Mouse (Mus musculus) forebrain, embryonic 11.5 days (tissue): Measurements from ENCODE around the gene Vars2. TPM values are rescaled to one million over a fixed set of nuclear protein-coding genes. Genes with fewer than 3 reads are reported as not detected.

ENCODE experiments used
- ATAC-seq: fragments of 200-750 bp; cut with Nextera tagmentation; replicated peaks from 2 replicates; pipeline ENCODE4 v1.8.0; 2017; ENCODE audit warnings: moderate TSS enrichment; ENCODE audit not compliant: low FRiP score
- DNase-seq: peaks from one replicate; pipeline ENCODE4 v3.0.0-alpha.2; 2017; ENCODE audit warnings: low spot score
- H3K27ac ChIP-seq: fragments of 300-500 bp; sonication (generic); 2 replicates; pipeline ENCODE4 v1.5.1; 2014; ENCODE audit warnings: low read depth, low read length
- H3K27me3 ChIP-seq: fragments of 300-500 bp; sonication (generic); 2 replicates; pipeline ENCODE4 v1.6.1; 2014; ENCODE audit warnings: mild to moderate bottlenecking, low read length, mixed read lengths; ENCODE audit not compliant: control insufficient read depth, insufficient read depth
- H3K36me3 ChIP-seq: fragments of 300-500 bp; sonication (generic); 2 replicates; pipeline ENCODE4 v1.6.1; 2014; ENCODE audit warnings: mild to moderate bottlenecking, low read length, moderate library complexity, mixed read lengths; ENCODE audit not compliant: control insufficient read depth, insufficient read depth
- H3K4me1 ChIP-seq: fragments of 300-500 bp; sonication (generic); replicated peaks from 2 replicates; pipeline ENCODE4 v1.6.1; 2014; ENCODE audit warnings: low read length, mixed read lengths; ENCODE audit not compliant: control insufficient read depth, insufficient read depth
- H3K4me2 ChIP-seq: fragments of 300-500 bp; sonication (generic); 2 replicates; pipeline ENCODE4 v1.6.1; 2014; ENCODE audit warnings: low read depth, mild to moderate bottlenecking, low read length, moderate library complexity, mixed read lengths; ENCODE audit not compliant: severe bottlenecking
- H3K4me3 ChIP-seq: fragments of 300-500 bp; sonication (generic); 2 replicates; pipeline ENCODE4 v1.5.1; 2014; ENCODE audit warnings: low read depth, low read length
- H3K9ac ChIP-seq: fragments of 300-500 bp; sonication (generic); 2 replicates; pipeline ENCODE4 v1.6.1; 2014; ENCODE audit warnings: low read length
- H3K9me3 ChIP-seq: fragments of 300-500 bp; sonication (generic); 2 replicates; pipeline ENCODE4 v1.6.1; 2016; ENCODE audit warnings: low read length, mixed read lengths; ENCODE audit not compliant: control insufficient read depth
- WGBS: fragments of 180-500 bp; shearing (Covaris S2); extraction: QIAGEN DNeasy Blood & Tissue Kit; methylation state at CpG from one replicate; pipeline ENCODE4 v1.1.7; 2014; 5-methylcytosine and 5-hydroxymethylcytosine counted together
- polyA plus RNA-seq: library from polyadenylated mRNA; unstranded; fragments of >200 nt; fragmentation: Nextera tagmentation; extraction: Ambion mirVana; gene quantifications from 2 replicates; pipeline ENCODE4 v1.2.1, GENCODE M21; 2014

The Vars2 gene
- polyA plus RNA-seq, 1 experiment from 2014 or later, result 19.5 TPM

GRCm38 (mm10) chr17:35703751-35704271 lies 36.4 kb upstream of the Vars2 start:
- ATAC-seq (peak; percentile 87), DNase-seq (peak; percentile 94)
- Histone ChIP-seq H3K4me2 (peak overlapping the region; percentile 55), H3K27ac (peak overlapping the region; percentile 99), H3K4me1 (peaks cover 8% of the 10 kb centered on the region), H3K4me3 (peak overlapping the region; percentile 83), H3K9me3 (no peaks in the 10 kb centered on the region), H3K27me3 (no peaks in the 10 kb centered on the region), H3K36me3 (peaks cover 5% of the 10 kb centered on the region; the same call in 1 of the 2 replicates), H3K9ac (peak overlapping the region; percentile 82)
- WGBS, result under 1% methylated on average over 14 of the region's 14 CpGs

GRCm38 (mm10) chr17:35703065-35703464 lies 35.7 kb upstream of the Vars2 start:
- H3K4me2 ChIP-seq, result peak overlapping the region; percentile 65
- DNase-seq, result no peak
- no peak for ATAC-seq
- H3K4me1 ChIP-seq, result peaks cover 14% of the 10 kb centered on the region
- no peaks in the 10 kb centered on the region for H3K27me3 ChIP-seq
- peaks cover 5% of the 10 kb centered on the region; the same call in 1 of the 2 replicates for H3K36me3 ChIP-seq
- 2% methylated on average over 2 of the region's 2 CpGs for WGBS
- H3K4me3 ChIP-seq, result peak overlapping the region; percentile 83
- H3K27ac ChIP-seq, result peak overlapping the region; percentile 95
- no peaks in the 10 kb centered on the region for H3K9me3 ChIP-seq
- peak overlapping the region; percentile 96 for H3K9ac ChIP-seq

GRCm38 (mm10) chr17:35702605-35703004 lies 35.2 kb upstream of the Vars2 start:
- no peak for ATAC-seq
- no peaks in the 10 kb centered on the region for H3K9me3 ChIP-seq
- peak overlapping the region; percentile 65 for H3K4me2 ChIP-seq
- H3K27ac ChIP-seq, result peak overlapping the region; percentile 95
- H3K36me3 ChIP-seq, result peaks cover 5% of the 10 kb centered on the region; the same call in 1 of the 2 replicates
- peaks cover 19% of the 10 kb centered on the region for H3K4me1 ChIP-seq
- no peak for DNase-seq
- H3K4me3 ChIP-seq, result peak overlapping the region; percentile 83
- 1% methylated on average over 4 of the region's 4 CpGs for WGBS
- no peaks in the 10 kb centered on the region for H3K27me3 ChIP-seq
- peak overlapping the region; percentile 96 for H3K9ac ChIP-seq

- ATAC-seq (no peak), DNase-seq (peak; percentile 76)
- no peaks in the 10 kb centered on the region for H3K9me3 ChIP-seq
- peak overlapping the region; percentile 95 for H3K27ac ChIP-seq
- peak overlapping the region; percentile 96 for H3K9ac ChIP-seq
- peak overlapping the region; percentile 65 for H3K4me2 ChIP-seq
- WGBS, result 1% methylated on average over 16 of the region's 16 CpGs
- H3K27me3 ChIP-seq, result no peaks in the 10 kb centered on the region
- peaks cover 25% of the 10 kb centered on the region for H3K4me1 ChIP-seq
- H3K36me3 ChIP-seq, result peaks cover 5% of the 10 kb centered on the region; the same call in 1 of the 2 replicates
- H3K4me3 ChIP-seq, result peak overlapping the region; percentile 83
Measured at GRCm38 (mm10) chr17:35701978-35702461, 34.6 kb upstream of the Vars2 start.

GRCm38 (mm10) chr17:35701203-35701977 lies 34.0 kb upstream of the Vars2 start:
- H3K4me3 ChIP-seq, result peak overlapping the region; percentile 83
- H3K4me1 ChIP-seq, result peaks cover 29% of the 10 kb centered on the region
- WGBS, result 0% methylated on average over 16 of the region's 16 CpGs
- no peak for DNase-seq
- no peaks in the 10 kb centered on the region for H3K9me3 ChIP-seq
- H3K36me3 ChIP-seq, result peaks cover 5% of the 10 kb centered on the region; the same call in 1 of the 2 replicates
- H3K27me3 ChIP-seq, result no peaks in the 10 kb centered on the region
- ATAC-seq, result no peak
- H3K9ac ChIP-seq, result peak overlapping the region; percentile 96
- H3K4me2 ChIP-seq, result peak overlapping the region; percentile 65
- H3K27ac ChIP-seq, result peak overlapping the region; percentile 95

- H3K27me3 ChIP-seq, result no peaks in the 10 kb centered on the region
- WGBS, result under 1% methylated on average over 37 of the region's 66 CpGs
- ATAC-seq (peak; percentile 17), DNase-seq (peak; percentile 84)
- H3K36me3 ChIP-seq, result peaks cover 7% of the 10 kb centered on the region; the same call in 1 of the 2 replicates
- H3K27ac ChIP-seq, result peak overlapping the region; percentile 95
- peak overlapping the region; percentile 96 for H3K9ac ChIP-seq
- no peaks in the 10 kb centered on the region for H3K9me3 ChIP-seq
- peak overlapping the region; percentile 83 for H3K4me3 ChIP-seq
- H3K4me2 ChIP-seq, result peak overlapping the region; percentile 65
- peaks cover 29% of the 10 kb centered on the region for H3K4me1 ChIP-seq
Measured at GRCm38 (mm10) chr17:35700371-35700961, 33.1 kb upstream of the Vars2 start.

- Histone ChIP-seq H3K36me3 (peaks cover 12% of the 10 kb centered on the region; the same call in 1 of the 2 replicates), H3K27ac (peak overlapping the region; percentile 95), H3K4me3 (peak overlapping the region; percentile 83), H3K9ac (peak overlapping the region; percentile 96), H3K4me2 (peak overlapping the region; percentile 65), H3K4me1 (peaks cover 29% of the 10 kb centered on the region), H3K9me3 (no peaks in the 10 kb centered on the region), H3K27me3 (no peaks in the 10 kb centered on the region)
- no peak for ATAC-seq
- 4% methylated on average over 19 of the region's 19 CpGs for WGBS
- DNase-seq, result peak; percentile 74
Measured at GRCm38 (mm10) chr17:35699919-35700318, 32.5 kb upstream of the Vars2 start.

GRCm38 (mm10) chr17:35698501-35698883 lies 31.1 kb upstream of the Vars2 start:
- Histone ChIP-seq H3K4me3 (peak overlapping the region; percentile 29), H3K27me3 (no peaks in the 10 kb centered on the region), H3K27ac (peak overlapping the region; percentile 96), H3K4me2 (peak overlapping the region; percentile 64), H3K36me3 (peaks cover 16% of the 10 kb centered on the region; the same call in 1 of the 2 replicates), H3K9ac (peak overlapping the region; percentile 73), H3K9me3 (no peaks in the 10 kb centered on the region), H3K4me1 (peaks cover 29% of the 10 kb centered on the region)
- 28% methylated on average over 5 of the region's 5 CpGs for WGBS
- DNase-seq (no peak), ATAC-seq (no peak)
